Mouse (Mus musculus): ENCODE results near the gene Nfia. TPM values are rescaled to one million over a fixed set of nuclear protein-coding genes. Genes with fewer than 3 reads are reported as not detected.

Gene Nfia
- polyA plus RNA-seq, 1 experiment from 2014 or later, result 9.9 TPM

- WGBS (ENCODE audit: insufficient replicate concordance), result 66% methylated on average over 9 of the region's 9 CpGs
- Histone ChIP-seq H3K9me3 (ENCODE audit: low read length) (no peaks in the 10 kb centered on the region), H3K36me3 (replicated peaks; ENCODE audit: insufficient read depth, low read length) (no peaks in the 10 kb centered on the region), H3K27me3 (ENCODE audit: insufficient read depth, low read length) (no peaks in the 10 kb centered on the region), H3K27ac (ENCODE audit: low read depth) (0 out of 2 replicates have a peak overlapping the region, but pooled peaks have one; percentile 25), H3K4me2 (ENCODE audit: low read depth, low read length) (no peak overlapping the region), H3K4me1 (ENCODE audit: insufficient read depth) (peaks cover 18% of the 10 kb centered on the region), H3K9ac (replicated peaks) (no peak overlapping the region), H3K4me3 (ENCODE audit: low read depth, low read length) (no peak overlapping the region)
- TF ChIP-seq EP300 (IDR thresholded peaks at IDR 0.05; ENCODE audit: low read depth) (no peak), CTCF (IDR thresholded peaks at IDR 0.05; ENCODE audit: low read depth) (no peak)
- ATAC-seq (no peak), DNase-seq (no peak)
These were observed 99.4 kb downstream of the Nfia start for GRCm38 (mm10) chr4:97871770-97872439.

DNA sequence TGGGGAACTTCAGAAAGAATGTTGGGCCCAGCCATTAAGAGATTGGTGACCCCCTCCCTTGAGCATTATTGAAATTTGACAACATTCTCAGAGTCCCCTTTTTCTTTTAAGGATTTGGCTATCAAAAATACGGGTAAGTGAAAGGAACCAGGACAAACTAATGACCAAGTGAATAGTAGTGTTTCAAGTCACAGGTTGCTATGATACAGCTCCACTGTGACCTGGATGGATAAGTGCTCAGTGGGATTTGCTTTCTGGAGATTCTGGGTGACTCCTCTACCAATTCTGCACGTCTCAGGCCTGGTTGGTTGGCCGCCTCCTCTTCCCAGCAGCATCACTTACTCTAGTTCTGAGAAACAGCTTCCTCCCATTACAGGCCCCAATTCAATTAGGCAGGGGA lies 102.4 kb downstream of the Nfia start:
- Histone ChIP-seq H3K36me3 (replicated peaks; ENCODE audit: insufficient read depth, low read length) (no peaks in the 10 kb centered on the region), H3K9me3 (ENCODE audit: low read length) (no peaks in the 10 kb centered on the region), H3K4me1 (ENCODE audit: insufficient read depth) (peaks cover 16% of the 10 kb centered on the region), H3K27ac (ENCODE audit: low read depth) (no peak overlapping the region), H3K27me3 (ENCODE audit: insufficient read depth, low read length) (no peaks in the 10 kb centered on the region), H3K9ac (replicated peaks) (no peak overlapping the region), H3K4me2 (ENCODE audit: low read depth, low read length) (no peak overlapping the region), H3K4me3 (ENCODE audit: low read depth, low read length) (no peak overlapping the region)
- TF ChIP-seq CTCF (IDR thresholded peaks at IDR 0.05; ENCODE audit: low read depth) (no peak), EP300 (IDR thresholded peaks at IDR 0.05; ENCODE audit: low read depth) (no peak)
- DNase-seq (no peak), ATAC-seq (no peak)
- 72% methylated on average over 3 of the region's 3 CpGs for WGBS (ENCODE audit: insufficient replicate concordance)

DNA sequence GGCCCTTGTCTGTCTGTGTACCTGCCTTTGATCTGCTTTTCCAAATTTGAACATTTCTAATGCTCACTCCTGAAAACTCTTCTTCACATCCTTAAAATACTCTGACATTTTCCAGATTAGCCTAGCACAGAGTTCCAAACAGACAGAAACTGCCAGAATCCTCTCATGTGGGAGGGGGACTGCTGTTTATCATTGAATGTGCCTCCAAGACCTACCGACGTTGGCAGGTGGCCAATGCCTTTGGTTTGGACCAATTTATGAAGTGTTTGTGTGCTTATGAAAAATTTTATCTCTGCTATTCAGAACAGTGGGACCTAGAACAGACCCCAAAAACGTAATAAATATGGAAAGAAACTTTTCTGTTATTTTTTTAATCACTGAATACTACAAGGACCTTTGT lies 103.4 kb downstream of the Nfia start:
- no peaks in the 10 kb centered on the region for H3K9me3 ChIP-seq (ENCODE audit: low read length)
- 42% methylated on average over 3 of the region's 3 CpGs for WGBS (ENCODE audit: insufficient replicate concordance)
- no peak overlapping the region for H3K9ac ChIP-seq (replicated peaks)
- no peaks in the 10 kb centered on the region for H3K36me3 ChIP-seq (replicated peaks; ENCODE audit: insufficient read depth, low read length)
- no peak for TF ChIP-seq EP300 (IDR thresholded peaks at IDR 0.05; ENCODE audit: low read depth)
- TF ChIP-seq CTCF (IDR thresholded peaks at IDR 0.05; ENCODE audit: low read depth), result no peak
- H3K4me3 ChIP-seq (ENCODE audit: low read depth, low read length), result no peak overlapping the region
- peaks cover 19% of the 10 kb centered on the region for H3K4me1 ChIP-seq (ENCODE audit: insufficient read depth)
- no peak overlapping the region for H3K4me2 ChIP-seq (ENCODE audit: low read depth, low read length)
- ATAC-seq (no peak), DNase-seq (no peak)
- no peaks in the 10 kb centered on the region for H3K27me3 ChIP-seq (ENCODE audit: insufficient read depth, low read length)
- no peak overlapping the region for H3K27ac ChIP-seq (ENCODE audit: low read depth)

DNA sequence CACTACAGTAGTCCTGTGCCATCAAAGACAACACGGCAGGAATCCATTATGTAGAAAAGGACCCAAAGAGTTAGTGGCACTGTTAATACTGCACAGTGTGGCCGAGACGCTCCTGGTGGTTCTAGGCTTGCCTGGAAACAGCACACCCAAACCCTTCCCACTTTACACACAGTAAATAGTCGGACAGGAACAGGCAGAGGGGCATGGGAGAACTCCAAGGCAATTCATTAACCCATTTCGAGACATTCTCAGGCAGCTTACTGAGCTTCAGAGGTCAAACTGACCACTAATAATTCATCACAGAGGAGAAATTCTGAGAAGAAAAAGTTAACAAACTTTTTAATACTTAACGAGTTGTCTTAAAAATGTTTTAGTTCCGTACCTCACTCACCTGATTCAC lies 107.2 kb downstream of the Nfia start:
- Histone ChIP-seq H3K4me1 (ENCODE audit: insufficient read depth) (peaks cover 12% of the 10 kb centered on the region; the same call in 1 of the 2 replicates), H3K4me2 (ENCODE audit: low read depth, low read length) (no peak overlapping the region), H3K9me3 (ENCODE audit: low read length) (no peaks in the 10 kb centered on the region), H3K36me3 (replicated peaks; ENCODE audit: insufficient read depth, low read length) (no peaks in the 10 kb centered on the region), H3K27me3 (ENCODE audit: insufficient read depth, low read length) (no peaks in the 10 kb centered on the region), H3K9ac (replicated peaks) (no peak overlapping the region), H3K27ac (ENCODE audit: low read depth) (no peak overlapping the region), H3K4me3 (ENCODE audit: low read depth, low read length) (no peak overlapping the region)
- ATAC-seq (peak; percentile 35; the same call in 1 of the 2 replicates), DNase-seq (no peak)
- TF ChIP-seq CTCF (IDR thresholded peaks at IDR 0.05; ENCODE audit: low read depth) (no peak), EP300 (IDR thresholded peaks at IDR 0.05; ENCODE audit: low read depth) (no peak)
- WGBS (ENCODE audit: insufficient replicate concordance), result 64% methylated on average over 7 of the region's 7 CpGs

DNA sequence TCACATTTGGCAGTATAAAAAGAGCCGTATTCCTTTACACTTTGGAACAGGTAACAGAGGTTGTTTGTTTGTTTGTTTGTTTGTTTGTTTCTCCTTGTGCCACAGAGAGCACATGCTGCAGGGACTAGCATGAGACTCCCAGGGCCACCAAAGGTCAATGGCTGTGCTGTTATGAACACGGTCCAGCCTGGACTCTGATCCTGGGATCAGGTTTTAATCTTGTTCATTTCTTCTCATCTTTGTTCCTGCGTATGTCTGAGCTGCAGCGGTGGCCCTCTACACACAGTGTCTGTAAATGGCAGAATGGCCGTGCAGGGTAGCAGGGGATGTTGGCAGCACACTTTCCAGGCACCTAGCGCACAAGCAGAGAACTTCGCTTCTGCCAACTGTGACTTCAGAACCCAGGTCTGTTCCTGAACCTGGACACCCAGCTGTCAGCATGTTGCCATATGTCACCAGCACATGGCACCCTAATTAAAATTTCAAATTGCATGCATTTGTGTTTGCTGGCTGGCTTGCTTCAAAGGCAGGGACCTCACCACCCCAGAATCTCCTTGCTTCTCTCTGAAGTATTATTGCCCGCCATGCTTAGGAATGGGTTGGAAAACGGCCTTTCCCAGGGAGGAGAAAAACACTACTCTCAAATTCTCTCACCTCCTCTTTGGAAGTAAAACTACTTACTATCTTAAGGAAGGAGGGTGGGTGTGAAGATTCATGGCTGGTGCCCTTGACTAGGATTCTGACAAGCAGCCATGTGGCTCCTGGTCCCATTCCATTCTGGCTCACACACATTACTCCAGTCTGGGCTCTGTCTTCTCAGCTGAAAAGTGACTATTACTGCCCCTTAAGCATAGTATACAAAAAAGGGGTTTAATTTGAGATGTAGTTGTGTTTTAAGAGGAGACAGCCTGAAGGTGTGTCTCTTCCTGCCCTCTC lies 107.9 kb downstream of the Nfia start:
- no peak overlapping the region for H3K4me2 ChIP-seq (ENCODE audit: low read depth, low read length)
- H3K4me3 ChIP-seq (ENCODE audit: low read depth, low read length), result no peak overlapping the region
- ATAC-seq (peak; percentile 38; the same call in 1 of the 2 replicates), DNase-seq (no peak)
- H3K27ac ChIP-seq (ENCODE audit: low read depth), result peak overlapping the region; percentile 22; the same call in 1 of the 2 replicates
- no peaks in the 10 kb centered on the region for H3K9me3 ChIP-seq (ENCODE audit: low read length)
- H3K27me3 ChIP-seq (ENCODE audit: insufficient read depth, low read length), result no peaks in the 10 kb centered on the region
- WGBS (ENCODE audit: insufficient replicate concordance), result 80% methylated on average over 9 of the region's 9 CpGs
- no peaks in the 10 kb centered on the region for H3K36me3 ChIP-seq (replicated peaks; ENCODE audit: insufficient read depth, low read length)
- TF ChIP-seq CTCF (IDR thresholded peaks at IDR 0.05; ENCODE audit: low read depth) (no peak), EP300 (IDR thresholded peaks at IDR 0.05; ENCODE audit: low read depth) (no peak)
- peaks cover 12% of the 10 kb centered on the region; the same call in 1 of the 2 replicates for H3K4me1 ChIP-seq (ENCODE audit: insufficient read depth)
- no peak overlapping the region for H3K9ac ChIP-seq (replicated peaks)

GRCm38 (mm10) chr4:97885574-97885973 lies 113.0 kb downstream of the Nfia start:
- Histone ChIP-seq H3K9me3 (ENCODE audit: low read length) (no peaks in the 10 kb centered on the region), H3K27ac (ENCODE audit: low read depth) (no peak overlapping the region), H3K4me3 (ENCODE audit: low read depth, low read length) (no peak overlapping the region), H3K27me3 (ENCODE audit: insufficient read depth, low read length) (no peaks in the 10 kb centered on the region), H3K36me3 (replicated peaks; ENCODE audit: insufficient read depth, low read length) (0 out of 2 replicates have a peak, but pooled peaks cover 2% of the 10 kb centered on the region), H3K9ac (replicated peaks) (no peak overlapping the region), H3K4me2 (ENCODE audit: low read depth, low read length) (no peak overlapping the region), H3K4me1 (ENCODE audit: insufficient read depth) (0 out of 2 replicates have a peak, but pooled peaks cover 5% of the 10 kb centered on the region)
- no peak for TF ChIP-seq EP300 (IDR thresholded peaks at IDR 0.05; ENCODE audit: low read depth)
- no peak for TF ChIP-seq CTCF (IDR thresholded peaks at IDR 0.05; ENCODE audit: low read depth)
- ATAC-seq, result no peak
- DNase-seq, result no peak
- WGBS (ENCODE audit: insufficient replicate concordance), result 88% methylated on average over 5 of the region's 5 CpGs
